Mouse (Mus musculus) adrenal gland (tissue): ENCODE measurements around the gene Gm17509.

Experiments used
- intact Hi-C: fragments of 180-260 bp; cut with DNase I; formaldehyde crosslinking; loops from one replicate; pipeline ENCODE4 v1.15.1; 2025
- long read RNA-seq, 2 experiments: library from polyadenylated mRNA; unstranded; transcript quantifications; one replicate each; pipeline ENCODE4 v2.0.0; 2020; ENCODE audit warnings: borderline replicate concordance in 1 of 2; ENCODE audit not compliant: insufficient replicate concordance in 1 of 2

The Gm17509 gene
- long read RNA-seq, experiment 1 = 0 reads
- long read RNA-seq, experiment 2 = 0 reads

DNA sequence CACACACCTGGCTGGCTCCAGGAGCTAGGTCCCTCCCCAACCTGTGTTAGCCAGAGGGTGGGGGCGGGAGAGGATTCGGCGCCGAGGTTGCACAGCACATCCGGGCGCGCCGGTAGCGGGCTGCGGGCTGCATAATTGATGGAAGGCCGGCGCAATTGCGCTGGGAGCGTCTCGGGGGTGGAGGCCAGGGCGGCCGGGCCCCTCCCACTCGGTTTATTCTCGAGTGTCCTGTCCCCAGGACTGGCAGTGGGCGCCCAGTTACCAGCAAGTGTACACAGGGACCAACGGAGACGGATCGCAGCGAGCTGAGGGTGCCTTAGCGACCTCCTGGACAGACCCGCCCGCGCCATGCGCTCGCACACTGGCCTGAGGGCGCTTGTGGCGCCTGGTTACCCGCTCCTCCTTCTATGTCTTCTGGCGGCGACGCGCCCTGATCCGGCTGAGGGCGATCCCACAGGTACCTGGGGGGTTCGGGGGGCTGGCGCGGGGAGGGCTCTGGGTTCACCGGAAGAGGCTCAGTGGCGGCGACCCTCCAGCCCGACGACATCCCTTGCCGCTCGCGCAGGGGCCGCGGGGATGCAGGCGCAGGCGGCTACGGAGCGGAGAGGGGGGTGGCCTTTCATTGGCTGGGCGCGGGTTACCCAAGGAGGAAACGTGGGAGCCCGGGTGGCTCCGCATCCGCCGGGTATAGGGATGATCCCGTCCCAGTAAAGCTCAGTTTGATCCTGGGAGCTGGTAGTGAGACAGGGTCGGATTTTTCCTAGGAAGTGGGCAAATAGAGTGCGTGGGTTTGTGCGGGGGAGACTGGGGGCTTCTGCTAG, at the start of gene Gm17509:
Gene Gm17509, minus strand, starts transcription at position 575 of the 821 bp plus-strand sequence.
- intact Hi-C loops = no loop called here

DNA sequence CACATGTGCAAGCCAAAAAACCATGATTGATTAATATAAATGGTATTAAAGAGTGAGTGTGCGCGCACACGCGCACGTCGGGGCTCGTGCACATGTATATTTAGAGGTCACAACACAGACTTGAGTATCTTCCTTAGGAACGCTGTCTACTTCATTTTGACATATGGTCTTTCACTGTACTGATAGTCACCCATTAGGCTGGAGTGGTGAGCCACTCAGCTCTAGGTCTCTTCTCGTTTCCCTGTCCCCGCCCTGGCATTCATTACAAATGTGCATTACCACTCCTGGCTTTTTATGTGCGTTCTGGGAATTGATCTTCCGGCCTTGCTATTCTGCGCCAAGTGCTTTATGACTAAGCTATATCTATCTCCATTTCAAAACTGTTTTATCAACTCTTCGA, 47.1 kb upstream of the Gm17509 start:
- intact Hi-C loops = no loop called here

DNA sequence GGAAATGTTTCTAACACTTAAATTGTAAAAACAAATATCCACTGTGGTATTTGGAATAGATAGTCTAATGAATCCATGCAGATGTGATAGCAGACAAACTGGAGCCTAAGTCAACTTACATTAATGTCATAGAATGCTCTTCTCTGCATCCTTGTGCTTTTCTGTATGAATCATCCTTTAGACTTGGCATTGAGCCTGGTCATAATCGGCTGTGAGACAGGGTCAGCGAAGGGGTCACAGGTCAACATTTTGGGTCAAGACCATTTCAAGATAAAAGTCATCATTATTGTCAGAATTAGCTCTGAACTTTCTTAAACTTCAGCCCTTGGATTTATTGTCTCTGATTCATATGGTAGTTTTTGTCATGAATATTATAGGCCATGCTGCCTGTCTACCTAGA, 45.3 kb upstream of the Gm17509 start:
- intact Hi-C loops = no loop called here

DNA sequence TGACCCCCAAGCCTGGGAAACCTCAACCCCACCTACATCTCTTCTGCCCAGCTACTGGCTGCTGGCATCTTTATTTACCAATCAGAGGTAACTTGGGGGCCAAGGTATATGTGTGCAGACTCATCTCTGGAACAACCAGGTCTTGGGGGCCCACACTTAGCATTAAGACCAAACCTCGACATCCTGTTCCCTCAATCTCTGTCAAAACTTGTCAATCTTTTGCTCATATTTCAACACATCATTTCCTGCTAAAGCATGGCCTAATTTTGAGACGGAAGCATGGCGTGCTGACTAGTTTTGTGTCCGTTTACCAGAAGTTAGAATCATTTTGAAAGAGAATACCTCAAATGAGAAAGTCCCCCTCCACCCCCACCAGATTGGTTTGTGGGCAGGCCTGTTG, 39.8 kb upstream of the Gm17509 start:
- intact Hi-C loops = no loop called here

DNA sequence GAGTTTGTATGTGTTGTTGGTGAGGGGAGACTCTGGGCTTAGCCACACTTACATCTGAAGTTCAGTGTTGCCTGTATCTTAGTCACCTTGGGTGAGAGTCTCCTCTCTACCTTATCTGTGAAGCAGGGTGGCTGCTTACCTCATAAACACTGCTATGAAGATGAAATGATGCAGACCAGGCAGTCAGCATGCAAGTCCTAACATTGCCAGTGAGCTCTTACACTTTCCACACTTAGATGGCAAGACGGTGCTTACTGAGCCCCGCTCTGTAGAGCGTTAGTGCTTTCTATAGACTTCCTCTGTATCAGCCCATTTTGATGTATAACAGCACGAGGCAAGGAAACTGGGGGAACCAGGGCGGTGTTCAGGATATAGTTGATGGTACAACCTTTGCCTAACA, 21.7 kb upstream of the Gm17509 start:
- intact Hi-C loops = no loop called here

DNA sequence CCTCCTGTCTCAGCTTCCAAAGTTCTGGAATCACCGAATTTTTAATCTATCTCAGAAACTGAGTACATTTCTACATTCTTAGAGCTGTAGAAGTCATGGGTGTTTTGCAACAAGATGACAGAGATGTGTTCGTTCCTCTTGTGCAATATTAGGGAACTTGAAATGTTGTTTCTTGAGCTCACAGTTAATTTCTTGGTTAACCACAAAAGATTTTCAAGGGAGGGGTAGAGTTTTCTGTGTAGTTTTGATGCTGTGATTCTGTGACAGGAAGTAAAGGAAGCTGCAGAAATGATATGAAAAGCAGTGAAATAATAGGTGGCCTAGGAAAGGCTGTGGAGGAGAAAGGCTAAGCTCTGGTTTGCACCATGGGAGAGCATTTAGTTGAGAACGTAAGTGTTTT, 21.2 kb upstream of the Gm17509 start:
- intact Hi-C loops = no loop called here

DNA sequence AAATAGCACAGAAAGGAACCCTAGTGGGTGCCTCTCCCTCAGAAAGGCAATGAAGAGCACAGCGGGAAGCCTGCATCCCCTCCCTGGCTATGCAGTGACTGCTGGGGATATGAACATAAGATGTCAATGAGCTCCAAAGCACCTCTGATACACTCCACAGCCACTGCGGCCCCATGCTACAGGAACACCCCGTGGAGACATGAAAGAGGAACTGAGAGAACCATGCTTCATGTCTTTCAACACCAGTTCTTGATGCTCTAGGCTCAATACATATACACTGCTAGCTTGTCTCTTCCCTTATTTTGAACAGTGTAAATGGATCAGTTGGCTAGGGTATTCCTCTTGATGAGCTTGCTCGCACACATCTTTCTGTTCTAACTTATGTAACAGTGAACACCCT, 16.2 kb upstream of the Gm17509 start:
- intact Hi-C loops = no loop called here

DNA sequence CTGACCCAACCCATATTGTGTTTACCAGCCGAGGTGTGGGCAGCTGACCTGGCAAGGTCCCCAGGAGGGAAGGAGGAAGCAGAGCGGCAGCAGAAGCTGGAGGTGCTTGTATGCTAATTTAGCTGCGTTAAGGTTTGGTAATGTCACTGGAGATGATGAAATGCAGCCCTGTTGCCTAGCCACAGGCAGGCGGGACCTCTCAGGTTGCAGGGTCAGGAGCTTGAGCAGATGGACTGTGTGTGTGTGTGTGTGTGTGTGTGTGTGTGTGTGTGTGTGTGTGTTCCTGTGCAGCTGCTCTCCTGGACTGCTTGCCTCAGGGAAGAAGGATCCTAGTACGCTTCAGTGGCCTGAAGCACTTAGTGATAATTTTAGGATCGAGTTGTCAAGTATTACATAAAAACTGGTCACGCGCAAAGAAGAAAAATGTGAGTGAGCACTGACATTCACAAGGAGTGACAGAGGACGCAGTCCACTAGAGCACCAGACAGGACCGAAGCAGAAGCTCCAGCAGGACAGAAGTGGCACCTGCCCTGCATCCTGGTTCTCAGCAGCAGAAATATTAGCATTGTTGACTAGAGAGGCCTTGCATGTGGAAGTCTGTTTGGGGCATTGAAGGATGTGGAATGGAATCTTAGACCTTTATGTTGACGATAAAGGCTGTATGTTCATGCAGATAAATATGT, 14.8 kb upstream of the Gm17509 start:
- intact Hi-C loops = no loop called here

DNA sequence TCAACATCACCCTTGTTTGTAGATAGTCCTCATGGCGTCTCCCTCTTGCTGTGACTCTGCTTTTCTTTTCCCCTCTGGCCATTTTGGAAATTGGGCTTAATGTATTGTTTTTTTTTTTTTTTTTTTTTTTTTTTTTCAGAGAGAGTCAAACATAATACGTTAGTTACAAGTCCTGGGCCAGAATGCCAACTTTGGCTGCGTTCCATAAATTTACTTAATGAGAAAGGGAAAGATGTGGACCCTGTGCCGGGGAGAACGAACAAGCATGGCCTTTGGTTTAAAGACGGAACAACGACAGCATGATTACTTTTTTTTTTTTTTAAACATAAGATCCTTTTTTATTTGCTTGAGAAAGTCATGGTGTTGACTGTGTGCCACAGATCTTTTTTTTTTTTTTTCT, 13.6 kb upstream of the Gm17509 start:
- intact Hi-C loops = no loop called here

DNA sequence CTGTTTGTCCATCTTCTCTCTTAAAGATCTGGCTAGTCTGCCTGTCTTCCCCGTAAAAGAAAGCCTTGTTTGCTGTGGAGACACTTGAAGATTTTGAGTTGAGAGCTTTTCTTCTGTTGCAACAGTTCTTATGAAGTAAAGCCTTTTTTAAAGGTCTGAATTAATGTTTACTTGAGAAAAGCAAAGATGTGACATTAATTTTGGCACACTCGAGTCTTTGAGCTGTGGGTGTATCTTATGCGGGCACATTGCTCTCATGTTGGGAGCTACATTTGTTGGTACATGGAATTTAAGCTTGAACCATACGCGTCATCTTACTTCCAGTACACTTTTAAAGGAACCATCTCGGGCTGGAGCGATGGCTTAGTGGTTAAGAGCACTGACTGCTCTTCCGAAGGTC, 12.9 kb upstream of the Gm17509 start:
- intact Hi-C loops = no loop called here

DNA sequence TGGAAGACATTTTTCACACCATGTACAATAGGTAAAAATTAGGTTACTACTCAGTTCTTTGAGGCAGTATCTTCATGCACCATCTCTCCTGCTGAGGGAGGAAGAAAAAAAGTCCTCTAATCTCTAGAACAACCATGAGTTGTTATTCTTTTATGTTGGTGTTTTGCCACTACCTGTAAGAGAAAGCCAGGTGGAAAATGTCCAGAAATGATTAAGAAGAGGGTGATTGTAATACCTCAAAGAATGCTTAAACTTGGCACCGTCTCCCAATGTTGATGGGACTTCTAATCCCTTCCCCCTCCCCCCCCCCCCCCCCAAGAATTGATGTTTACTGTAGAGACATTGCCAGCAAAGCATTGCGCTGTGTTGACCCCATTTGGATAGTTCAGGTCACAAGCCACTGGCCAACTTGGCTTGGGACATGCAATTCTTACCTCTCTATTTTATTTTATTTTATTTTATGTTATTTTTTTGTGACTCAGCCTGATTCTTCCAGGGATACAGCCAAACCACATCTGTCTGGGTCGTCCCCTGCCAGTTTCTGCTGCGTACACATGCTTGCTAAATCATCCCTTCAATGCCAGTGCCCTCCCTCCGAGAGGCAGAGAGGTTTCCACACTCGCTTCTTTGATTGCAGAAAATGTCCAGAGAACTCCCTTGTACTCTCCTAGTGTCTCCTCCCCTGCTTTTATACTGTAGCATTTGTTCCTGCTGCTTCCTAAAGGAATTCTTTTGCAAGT, 9.7 kb upstream of the Gm17509 start:
- intact Hi-C loops = no loop called here

DNA sequence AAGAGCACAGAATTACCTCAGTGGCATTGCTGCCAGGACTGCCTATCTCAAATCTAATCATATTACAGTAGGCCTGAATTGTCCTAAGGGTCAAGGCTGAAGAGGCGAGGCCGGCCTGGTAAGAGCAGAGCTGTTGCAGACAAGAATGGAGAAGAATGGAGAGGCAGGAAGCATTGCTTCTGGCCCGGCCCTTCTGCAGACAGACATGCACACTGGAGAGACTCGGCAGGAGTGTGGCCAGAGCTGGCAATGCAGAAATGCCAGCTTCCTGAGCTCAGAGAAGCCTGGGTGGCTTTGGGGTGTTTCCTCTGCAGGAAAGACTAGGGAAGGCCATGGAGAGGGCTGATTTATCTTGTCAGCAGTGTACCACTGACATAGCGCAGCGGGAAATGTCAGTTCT, 4.7 kb upstream of the Gm17509 start:
- intact Hi-C loops = no loop called here

DNA sequence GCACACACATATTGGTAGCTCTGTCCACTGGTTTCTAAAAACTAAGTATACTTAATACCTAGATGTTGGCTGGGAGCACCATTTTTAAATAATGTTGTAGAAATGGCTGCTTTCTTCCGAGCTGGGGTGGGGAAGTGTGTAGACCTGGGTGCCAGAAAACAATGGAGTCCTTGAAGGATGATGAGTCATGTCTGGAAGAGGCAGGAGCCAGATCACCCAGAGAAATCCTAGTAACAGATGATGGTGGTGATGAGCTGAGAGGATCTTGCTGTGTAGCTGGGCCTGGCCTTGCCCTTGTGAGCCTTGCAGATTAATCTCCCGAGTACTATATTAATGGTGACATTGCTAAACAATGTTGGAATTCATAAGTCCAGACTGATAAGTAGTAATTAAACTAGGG, 4.0 kb upstream of the Gm17509 start:
- intact Hi-C loops = no loop called here

DNA sequence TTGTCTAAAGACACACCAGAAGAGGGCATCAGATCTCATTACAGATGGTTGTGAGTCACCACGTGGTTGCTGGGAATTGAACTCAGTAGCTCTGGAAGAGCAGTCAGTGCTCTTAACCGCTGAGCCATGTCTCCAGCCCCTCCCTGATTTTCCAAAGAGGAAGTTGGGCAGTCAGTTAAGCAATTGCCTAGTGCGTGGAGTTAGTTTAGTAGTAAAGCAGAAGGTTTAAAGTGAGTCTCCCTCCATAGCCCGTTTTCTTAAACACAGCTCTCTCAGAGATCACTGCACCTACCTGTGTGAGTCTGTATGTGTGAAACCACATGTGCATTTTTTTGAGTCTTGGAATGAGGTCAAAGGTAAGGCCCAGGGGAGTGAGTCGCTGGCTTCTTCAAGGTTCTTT, 2.2 kb upstream of the Gm17509 start:
- intact Hi-C loops = no loop called here

DNA sequence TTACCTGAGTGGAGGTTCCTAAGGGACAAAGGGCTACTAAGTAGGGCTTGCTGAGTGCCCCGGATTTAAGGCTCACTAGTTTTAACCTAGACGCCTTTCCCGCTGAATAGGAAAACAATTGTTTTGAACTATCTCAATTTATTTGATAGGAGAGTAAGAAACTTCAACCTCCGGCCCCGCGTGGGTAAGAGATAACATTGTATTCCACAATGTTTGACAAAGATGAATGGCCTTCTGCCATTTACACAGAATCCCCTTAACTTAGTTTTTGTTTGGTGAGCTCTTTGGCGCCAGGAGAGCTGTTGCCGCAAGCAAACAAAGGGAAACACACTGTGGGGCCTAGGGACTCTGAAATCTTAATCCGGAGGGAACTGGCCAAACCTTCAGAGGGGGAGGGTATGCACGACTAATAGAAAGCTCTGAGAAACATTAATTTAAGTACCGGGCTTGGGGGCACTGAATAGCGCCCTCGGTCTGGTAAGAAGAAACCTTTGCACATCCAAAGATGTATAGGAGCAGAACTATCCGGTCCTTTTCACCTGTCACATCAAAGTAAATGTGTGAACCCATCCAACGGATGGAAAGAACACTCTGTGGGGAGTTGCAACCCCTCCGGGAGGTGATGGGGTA, 889 bp downstream of the Gm17509 start:
- intact Hi-C loops = no loop called here

DNA sequence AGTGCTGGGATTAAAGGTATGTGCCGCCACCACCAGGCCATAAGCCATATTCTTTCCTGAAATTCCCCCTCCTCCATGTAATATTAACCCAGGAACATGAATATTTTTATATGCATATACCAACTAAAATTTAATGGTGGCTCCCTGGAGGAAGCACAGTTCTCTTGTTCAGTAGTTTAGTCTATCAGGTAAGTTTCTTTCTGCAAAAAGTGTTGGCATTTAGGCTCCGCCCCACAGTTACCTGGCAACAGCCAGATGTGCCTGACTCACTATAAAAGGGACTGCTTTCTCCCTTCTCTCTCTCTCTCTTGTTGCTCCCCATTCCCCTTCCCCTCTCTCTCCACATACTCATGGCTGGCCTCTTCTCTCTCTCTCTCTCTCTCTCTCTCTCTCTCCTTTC, 2.8 kb downstream of the Gm17509 start:
- intact Hi-C loops = no loop called here

DNA sequence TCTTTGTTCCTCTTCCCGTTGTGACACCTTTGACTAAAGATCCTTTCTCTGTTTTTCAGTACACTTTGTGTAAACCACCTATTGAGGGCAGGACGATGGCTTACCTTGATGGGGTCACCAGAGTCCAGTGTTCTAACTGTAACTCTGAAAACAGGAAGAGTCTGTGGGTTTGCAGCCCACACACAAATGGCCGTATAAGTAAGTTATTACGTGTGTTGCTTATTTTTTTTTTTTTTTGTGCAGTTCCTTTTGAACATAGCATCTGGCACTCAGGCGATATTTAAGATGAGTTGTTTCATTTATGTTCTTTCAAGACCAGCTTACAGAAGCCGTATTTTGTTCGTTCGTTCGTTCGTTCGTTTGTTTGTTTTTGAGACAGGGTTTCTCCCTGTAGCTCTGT, 3.3 kb downstream of the Gm17509 start:
- intact Hi-C loops = no loop called here

DNA sequence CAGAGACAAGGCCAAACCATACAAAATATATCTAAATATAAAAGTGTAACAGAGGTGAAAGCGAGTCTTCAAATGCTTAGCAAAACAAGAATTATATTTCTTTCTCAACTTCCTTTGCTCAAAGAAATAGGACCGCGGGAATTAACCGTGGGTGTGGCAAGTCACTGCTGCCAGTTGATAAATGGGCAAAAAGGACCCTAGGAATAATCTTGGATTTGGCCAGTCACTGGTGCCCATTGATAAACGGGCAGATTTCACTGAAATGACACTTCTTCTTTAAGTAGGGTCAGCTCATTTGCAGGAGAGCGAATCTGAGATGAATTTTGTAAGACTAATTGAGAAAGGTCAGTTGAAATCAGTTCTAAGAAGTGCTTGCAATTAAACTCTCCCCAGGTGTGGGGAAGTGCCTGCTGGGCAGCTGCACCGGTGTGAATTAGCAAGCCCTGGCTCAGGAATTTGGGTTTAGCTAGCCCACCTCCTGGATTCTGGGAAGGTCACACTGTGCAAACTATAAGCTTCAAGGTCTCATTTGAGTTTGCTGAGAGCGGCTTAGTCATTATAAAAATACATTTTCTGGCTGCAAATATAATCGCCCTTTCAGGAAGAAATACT, 4.0 kb downstream of the Gm17509 start:
- intact Hi-C loops = no loop called here

DNA sequence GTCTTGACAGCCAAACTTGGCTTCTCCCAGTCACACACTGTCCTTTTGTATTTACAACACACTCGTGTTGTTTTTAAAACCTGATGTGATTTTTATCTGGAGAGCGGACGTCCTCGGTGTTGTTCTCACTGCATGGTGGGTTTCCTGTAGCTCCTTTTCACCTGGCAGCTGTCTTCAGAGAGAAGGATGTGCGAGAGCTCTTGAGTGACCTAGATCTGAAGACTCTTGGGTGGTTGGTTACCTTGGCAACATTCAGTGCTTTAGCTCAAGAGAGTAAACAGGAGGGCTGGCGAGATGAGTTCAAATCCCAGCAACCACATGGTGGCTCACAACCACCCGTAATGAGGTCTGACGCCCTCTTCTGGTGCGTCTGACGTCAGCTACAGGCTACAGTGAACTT, 4.7 kb downstream of the Gm17509 start:
- intact Hi-C loops = no loop called here

DNA sequence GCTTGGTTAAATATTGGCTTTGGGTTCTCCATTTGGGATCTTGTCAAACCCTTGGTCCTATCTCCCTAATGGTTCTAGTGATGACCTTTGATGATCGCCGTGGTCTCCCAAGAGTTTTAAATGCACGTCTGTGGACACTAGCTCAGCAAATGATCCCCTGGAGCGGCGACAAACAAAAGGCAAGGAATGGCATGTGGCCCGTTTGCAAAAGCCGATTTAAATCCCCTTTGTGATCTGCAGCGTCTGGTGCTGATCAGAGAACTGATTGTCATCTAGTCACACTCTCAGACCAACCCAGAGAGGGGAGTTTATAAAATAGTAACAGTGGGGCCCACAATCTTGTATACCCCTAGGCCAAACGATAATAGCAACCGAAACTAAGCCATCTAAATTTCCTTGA, 5.4 kb downstream of the Gm17509 start:
- intact Hi-C loops = no loop called here

DNA sequence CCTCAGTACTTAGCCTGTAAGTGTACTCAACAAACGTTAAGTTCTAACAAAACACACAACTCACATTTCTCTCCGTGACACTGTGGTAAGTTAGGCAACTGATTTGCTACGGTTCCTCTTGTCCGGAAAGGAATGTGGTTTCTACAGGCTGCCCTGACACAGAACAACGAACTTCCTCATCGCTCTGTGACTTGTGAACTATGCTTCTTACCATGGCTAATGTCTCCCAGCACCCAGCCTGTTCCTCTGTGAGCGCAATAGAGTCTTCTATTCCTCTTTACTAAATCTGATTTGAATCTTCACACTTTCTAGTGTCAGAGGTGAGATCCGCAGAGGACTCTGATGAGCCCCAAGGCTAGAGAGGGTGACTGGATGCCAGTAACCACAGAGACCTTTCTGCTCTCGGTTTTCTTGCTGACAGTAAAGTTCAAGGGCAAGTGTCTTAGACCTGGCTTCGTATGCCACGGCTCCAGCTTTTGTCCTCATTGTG, 9.4 kb downstream of the Gm17509 start:
- intact Hi-C loops = no loop called here
